Mouse (Mus musculus): Measurements from ENCODE around the gene Zfyve28. TPM values are rescaled to one million over a fixed set of nuclear protein-coding genes. Genes with fewer than 3 reads are reported as not detected.

The Zfyve28 gene
- total and polyA plus RNA-seq, 2 experiments: 0.15 TPM; not detected in 1

GRCm38 (mm10) chr5:34189521-34189920 lies 98.7 kb downstream of the Zfyve28 start:
- Histone ChIP-seq H3K27me3 (ENCODE audit: control insufficient read depth, insufficient read depth, low read length) (no peaks in the 10 kb centered on the region), H3K4me1 (ENCODE audit: control insufficient read depth, insufficient read depth, low read length) (peaks cover 17% of the 10 kb centered on the region), H3K79me2 (ENCODE audit: control insufficient read depth, insufficient read depth, low read length) (peaks cover 21% of the 10 kb centered on the region), H3K9ac (ENCODE audit: low read depth, low read length) (no peak overlapping the region), H3K27ac (replicated peaks; ENCODE audit: insufficient read depth, low read depth, low read length) (no peak overlapping the region), H3K36me3 (ENCODE audit: control insufficient read depth, insufficient read depth, low read length) (no peaks in the 10 kb centered on the region), H3K4me3 (ENCODE audit: insufficient read depth, low read depth, low read length) (no peak overlapping the region)
- WGBS: 84% methylated on average over 1 of the region's 1 CpGs
- TF ChIP-seq CTCF (IDR thresholded peaks at IDR 0.05; ENCODE audit: low read depth, low read length) (no peak), POLR2A (IDR thresholded peaks at IDR 0.05; ENCODE audit: extremely low read depth, insufficient read depth, low read length) (no peak)
- DNase-seq (ENCODE audit: extremely low read depth, low read depth, low spot score): no peak

- Histone ChIP-seq H3K4me3 (ENCODE audit: insufficient read depth, low read depth, low read length) (no peak overlapping the region), H3K4me1 (ENCODE audit: control insufficient read depth, insufficient read depth, low read length) (peaks cover 21% of the 10 kb centered on the region), H3K79me2 (ENCODE audit: control insufficient read depth, insufficient read depth, low read length) (peaks cover 22% of the 10 kb centered on the region), H3K36me3 (ENCODE audit: control insufficient read depth, insufficient read depth, low read length) (no peaks in the 10 kb centered on the region), H3K9ac (ENCODE audit: low read depth, low read length) (no peak overlapping the region), H3K27me3 (ENCODE audit: control insufficient read depth, insufficient read depth, low read length) (no peaks in the 10 kb centered on the region), H3K27ac (replicated peaks; ENCODE audit: insufficient read depth, low read depth, low read length) (no peak overlapping the region)
- no peak for DNase-seq (ENCODE audit: extremely low read depth, low read depth, low spot score)
- TF ChIP-seq POLR2A (IDR thresholded peaks at IDR 0.05; ENCODE audit: extremely low read depth, insufficient read depth, low read length) (no peak), CTCF (IDR thresholded peaks at IDR 0.05; ENCODE audit: low read depth, low read length) (no peak)
- WGBS: 87% methylated on average over 2 of the region's 2 CpGs
Measured at GRCm38 (mm10) chr5:34188856-34189255, 99.4 kb downstream of the Zfyve28 start.

GRCm38 (mm10) chr5:34187601-34188316 lies 100.5 kb downstream of the Zfyve28 start, which contains the start of gene Mxd4:
TSS of gene Mxd4 (minus strand) at chr5:34187720.
- TF ChIP-seq POLR2A (IDR thresholded peaks at IDR 0.05; ENCODE audit: extremely low read depth, insufficient read depth, low read length) (peak; percentile 95), CTCF (IDR thresholded peaks at IDR 0.05; ENCODE audit: low read depth, low read length) (no peak)
- DNase-seq (ENCODE audit: extremely low read depth, low read depth, low spot score): peak; percentile 100

GRCm38 (mm10) chr5:34186961-34187391 lies 101.3 kb downstream of the Zfyve28 start:
- peak; percentile 46 for DNase-seq (ENCODE audit: extremely low read depth, low read depth, low spot score)
- Histone ChIP-seq H3K79me2 (ENCODE audit: control insufficient read depth, insufficient read depth, low read length) (peaks cover 32% of the 10 kb centered on the region), H3K4me3 (ENCODE audit: insufficient read depth, low read depth, low read length) (peak overlapping the region; percentile 68), H3K27me3 (ENCODE audit: control insufficient read depth, insufficient read depth, low read length) (no peaks in the 10 kb centered on the region), H3K27ac (replicated peaks; ENCODE audit: insufficient read depth, low read depth, low read length) (peak overlapping the region; percentile 83), H3K9ac (ENCODE audit: low read depth, low read length) (peak overlapping the region; percentile 84), H3K4me1 (ENCODE audit: control insufficient read depth, insufficient read depth, low read length) (peaks cover 26% of the 10 kb centered on the region), H3K36me3 (ENCODE audit: control insufficient read depth, insufficient read depth, low read length) (peaks cover 2% of the 10 kb centered on the region; the same call in 1 of the 2 replicates)
- TF ChIP-seq CTCF (IDR thresholded peaks at IDR 0.05; ENCODE audit: low read depth, low read length) (no peak), POLR2A (IDR thresholded peaks at IDR 0.05; ENCODE audit: extremely low read depth, insufficient read depth, low read length) (0 out of 2 replicates have a peak, but pooled peaks have one; percentile 7)
- WGBS: under 1% methylated on average over 46 of the region's 46 CpGs

More at GRCm38 (mm10) chr5:34187601-34188316, 100.5 kb downstream of the Zfyve28 start, which contains the start of gene Mxd4:
- WGBS: under 1% methylated on average over 59 of the region's 60 CpGs
- H3K27me3 ChIP-seq (ENCODE audit: control insufficient read depth, insufficient read depth, low read length): no peaks in the 10 kb centered on the region
- H3K36me3 ChIP-seq (ENCODE audit: control insufficient read depth, insufficient read depth, low read length): no peaks in the 10 kb centered on the region
- H3K4me1 ChIP-seq (ENCODE audit: control insufficient read depth, insufficient read depth, low read length): peaks cover 26% of the 10 kb centered on the region
- H3K27ac ChIP-seq (replicated peaks; ENCODE audit: insufficient read depth, low read depth, low read length): peak within 1 kb of the TSS; percentile 83
- H3K9ac ChIP-seq (ENCODE audit: low read depth, low read length): peak within 1 kb of the TSS; percentile 84
- peak within 1 kb of the TSS; percentile 68 for H3K4me3 ChIP-seq (ENCODE audit: insufficient read depth, low read depth, low read length)
- H3K79me2 ChIP-seq (ENCODE audit: control insufficient read depth, insufficient read depth, low read length): peaks cover 30% of the 10 kb centered on the region

- WGBS: 6% methylated on average over 2 of the region's 2 CpGs
- TF ChIP-seq CTCF (IDR thresholded peaks at IDR 0.05; ENCODE audit: low read depth, low read length): no peak
- no peak for TF ChIP-seq POLR2A (IDR thresholded peaks at IDR 0.05; ENCODE audit: extremely low read depth, insufficient read depth, low read length)
- H3K4me1 ChIP-seq (ENCODE audit: control insufficient read depth, insufficient read depth, low read length): peaks cover 27% of the 10 kb centered on the region
- H3K9ac ChIP-seq (ENCODE audit: low read depth, low read length): peak overlapping the region; percentile 84
- peak overlapping the region; percentile 68 for H3K4me3 ChIP-seq (ENCODE audit: insufficient read depth, low read depth, low read length)
- peak overlapping the region; percentile 83 for H3K27ac ChIP-seq (replicated peaks; ENCODE audit: insufficient read depth, low read depth, low read length)
- H3K79me2 ChIP-seq (ENCODE audit: control insufficient read depth, insufficient read depth, low read length): peaks cover 32% of the 10 kb centered on the region
- H3K27me3 ChIP-seq (ENCODE audit: control insufficient read depth, insufficient read depth, low read length): no peaks in the 10 kb centered on the region
- peaks cover 4% of the 10 kb centered on the region; the same call in 1 of the 2 replicates for H3K36me3 ChIP-seq (ENCODE audit: control insufficient read depth, insufficient read depth, low read length)
- DNase-seq (ENCODE audit: extremely low read depth, low read depth, low spot score): peak; percentile 41
Measured at GRCm38 (mm10) chr5:34186391-34186790, 101.9 kb downstream of the Zfyve28 start.

GRCm38 (mm10) chr5:34185791-34186190 lies 102.5 kb downstream of the Zfyve28 start:
- H3K27ac ChIP-seq (replicated peaks; ENCODE audit: insufficient read depth, low read depth, low read length): peak overlapping the region; percentile 83
- peak overlapping the region; percentile 84 for H3K9ac ChIP-seq (ENCODE audit: low read depth, low read length)
- H3K79me2 ChIP-seq (ENCODE audit: control insufficient read depth, insufficient read depth, low read length): peaks cover 32% of the 10 kb centered on the region
- H3K4me3 ChIP-seq (ENCODE audit: insufficient read depth, low read depth, low read length): peak overlapping the region; percentile 68; the same call in 1 of the 2 replicates
- H3K36me3 ChIP-seq (ENCODE audit: control insufficient read depth, insufficient read depth, low read length): peaks cover 7% of the 10 kb centered on the region; the same call in 1 of the 2 replicates
- H3K27me3 ChIP-seq (ENCODE audit: control insufficient read depth, insufficient read depth, low read length): no peaks in the 10 kb centered on the region
- no peak for DNase-seq (ENCODE audit: extremely low read depth, low read depth, low spot score)
- TF ChIP-seq POLR2A (IDR thresholded peaks at IDR 0.05; ENCODE audit: extremely low read depth, insufficient read depth, low read length) (no peak), CTCF (IDR thresholded peaks at IDR 0.05; ENCODE audit: low read depth, low read length) (no peak)
- peaks cover 27% of the 10 kb centered on the region for H3K4me1 ChIP-seq (ENCODE audit: control insufficient read depth, insufficient read depth, low read length)
